Mouse (Mus musculus) liver, postnatal 0 days (tissue): ENCODE results near the gene Rbm47. TPM values are rescaled to one million over a fixed set of nuclear protein-coding genes. Genes with fewer than 3 reads are reported as not detected.

Experiments used
- ATAC-seq: fragments of 200-750 bp; cut with Nextera tagmentation; 2 replicates; pipeline ENCODE4 v1.8.0; 2017; ENCODE audit warnings: mild to moderate bottlenecking, moderate library complexity
- DNase-seq: peaks from one replicate; pipeline ENCODE4 v3.0.0-alpha.2; 2016
- H3K27ac ChIP-seq: fragments of 300-500 bp; sonication (generic); 2 replicates; pipeline ENCODE4 v1.5.1; 2014; ENCODE audit warnings: antibody characterized with exemption, moderate library complexity, mild to moderate bottlenecking, low read depth
- H3K27me3 ChIP-seq: fragments of 300-500 bp; sonication (generic); 2 replicates; pipeline ENCODE4 v1.6.1; 2014; ENCODE audit warnings: low read length, control low read depth, mixed read lengths; ENCODE audit not compliant: insufficient read depth
- H3K36me3 ChIP-seq: fragments of 300-500 bp; sonication (generic); replicated peaks from 2 replicates; pipeline ENCODE4 v1.6.1; 2014; ENCODE audit warnings: mild to moderate bottlenecking, control low read depth, low read length, moderate library complexity, mixed read lengths; ENCODE audit not compliant: insufficient read depth
- H3K4me1 ChIP-seq: fragments of 300-500 bp; sonication (generic); 2 replicates; pipeline ENCODE4 v1.6.1; 2014; ENCODE audit warnings: antibody characterized with exemption, mild to moderate bottlenecking, control low read depth; ENCODE audit not compliant: insufficient read depth
- H3K4me2 ChIP-seq: fragments of 300-500 bp; sonication (generic); 2 replicates; pipeline ENCODE4 v1.6.1; 2014; ENCODE audit warnings: low read depth, mild to moderate bottlenecking, low read length, moderate library complexity, mixed read lengths
- H3K4me3 ChIP-seq: fragments of 300-500 bp; sonication (generic); 2 replicates; pipeline ENCODE4 v1.5.1; 2014; ENCODE audit warnings: low read depth, low read length
- H3K9ac ChIP-seq: fragments of 300-500 bp; sonication (generic); replicated peaks from 2 replicates; pipeline ENCODE4 v1.6.1; 2014; ENCODE audit warnings: mild to moderate bottlenecking, moderate library complexity
- H3K9me3 ChIP-seq: fragments of 300-500 bp; sonication (generic); 2 replicates; pipeline ENCODE4 v1.6.1; 2016; ENCODE audit warnings: mild to moderate bottlenecking, control low read depth, low read length, mixed read lengths
- CTCF ChIP-seq: sonication (generic); IDR thresholded peaks from 2 replicates; pipeline ENCODE4 v1.5.1; 2016; ENCODE audit warnings: antibody characterized with exemption, low read depth
- EP300 ChIP-seq: IDR thresholded peaks from 2 replicates; pipeline ENCODE4 v1.6.1; 2016; ENCODE audit warnings: antibody characterized with exemption, low read depth, mild to moderate bottlenecking
- WGBS: fragments of 180-500 bp; shearing (Covaris S2); extraction: QIAGEN DNeasy Blood & Tissue Kit; methylation state at CpG from one replicate; pipeline ENCODE4 v1.1.7; 2014; ENCODE audit not compliant: insufficient replicate concordance; 5-methylcytosine and 5-hydroxymethylcytosine counted together
- polyA plus RNA-seq: library from polyadenylated mRNA; unstranded; fragments of >200 nt; fragmentation: Nextera tagmentation; extraction: Ambion mirVana; gene quantifications from 2 replicates; pipeline ENCODE4 v1.2.1, GENCODE M21; 2015

Gene Rbm47
- polyA plus RNA-seq, 1 experiment from 2014 or later: 22.8 TPM

DNA sequence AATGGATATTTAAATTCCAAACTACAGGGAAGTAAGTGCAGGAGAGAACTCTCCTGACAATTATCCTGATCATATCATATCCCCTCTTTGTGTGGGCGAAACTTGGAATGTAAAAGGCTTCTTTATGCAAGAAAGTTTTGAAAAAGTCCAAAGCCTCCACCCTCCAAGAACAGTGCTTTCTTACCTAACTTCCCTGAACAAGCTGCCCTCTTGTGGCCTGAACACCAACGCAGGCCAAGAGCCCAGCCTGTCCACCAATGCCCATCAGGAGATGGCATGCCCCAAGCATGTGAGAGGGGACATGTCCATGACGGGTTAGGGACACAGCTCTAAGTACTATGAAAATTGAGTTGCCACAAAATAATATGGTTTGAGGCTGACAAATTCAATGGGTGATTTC is 71.3 kb downstream of the Rbm47 start:
- Histone ChIP-seq H3K9me3 (no peaks in the 10 kb centered on the region), H3K4me3 (no peak overlapping the region), H3K4me1 (peaks cover 12% of the 10 kb centered on the region), H3K27me3 (no peaks in the 10 kb centered on the region), H3K36me3 (no peaks in the 10 kb centered on the region), H3K4me2 (no peak overlapping the region), H3K9ac (no peak overlapping the region), H3K27ac (no peak overlapping the region)
- ATAC-seq: no peak
- TF ChIP-seq CTCF (peak; percentile 61), EP300 (no peak)
- WGBS: 55% methylated on average over 3 of the region's 3 CpGs
- DNase-seq: no peak

DNA sequence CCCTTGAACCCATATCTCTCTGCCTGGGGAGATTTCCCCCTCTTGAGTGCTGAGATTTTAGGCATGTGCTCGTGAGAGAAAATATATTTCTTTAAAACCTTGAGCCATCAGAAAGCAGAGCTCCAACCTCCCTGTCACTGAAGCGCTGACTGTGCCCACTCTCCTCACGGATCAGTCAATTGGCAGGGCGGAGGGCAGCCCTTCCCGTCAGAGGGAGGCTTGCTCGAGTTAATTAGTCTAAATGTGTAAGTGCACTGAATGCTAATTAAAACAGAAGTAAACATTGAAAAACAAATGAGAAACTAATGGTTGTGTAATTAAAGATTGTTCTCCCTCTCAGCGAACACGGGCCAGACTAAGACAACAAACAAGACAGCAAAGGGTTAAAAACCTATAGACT is 72.6 kb downstream of the Rbm47 start:
- H3K27ac ChIP-seq: no peak overlapping the region
- no peak overlapping the region for H3K4me3 ChIP-seq
- H3K9ac ChIP-seq: no peak overlapping the region
- WGBS: 80% methylated on average over 8 of the region's 8 CpGs
- no peak for ATAC-seq
- H3K4me2 ChIP-seq: no peak overlapping the region
- peaks cover 10% of the 10 kb centered on the region for H3K4me1 ChIP-seq
- no peaks in the 10 kb centered on the region for H3K9me3 ChIP-seq
- TF ChIP-seq EP300 (no peak), CTCF (no peak)
- H3K36me3 ChIP-seq: no peaks in the 10 kb centered on the region
- H3K27me3 ChIP-seq: no peaks in the 10 kb centered on the region
- no peak for DNase-seq

DNA sequence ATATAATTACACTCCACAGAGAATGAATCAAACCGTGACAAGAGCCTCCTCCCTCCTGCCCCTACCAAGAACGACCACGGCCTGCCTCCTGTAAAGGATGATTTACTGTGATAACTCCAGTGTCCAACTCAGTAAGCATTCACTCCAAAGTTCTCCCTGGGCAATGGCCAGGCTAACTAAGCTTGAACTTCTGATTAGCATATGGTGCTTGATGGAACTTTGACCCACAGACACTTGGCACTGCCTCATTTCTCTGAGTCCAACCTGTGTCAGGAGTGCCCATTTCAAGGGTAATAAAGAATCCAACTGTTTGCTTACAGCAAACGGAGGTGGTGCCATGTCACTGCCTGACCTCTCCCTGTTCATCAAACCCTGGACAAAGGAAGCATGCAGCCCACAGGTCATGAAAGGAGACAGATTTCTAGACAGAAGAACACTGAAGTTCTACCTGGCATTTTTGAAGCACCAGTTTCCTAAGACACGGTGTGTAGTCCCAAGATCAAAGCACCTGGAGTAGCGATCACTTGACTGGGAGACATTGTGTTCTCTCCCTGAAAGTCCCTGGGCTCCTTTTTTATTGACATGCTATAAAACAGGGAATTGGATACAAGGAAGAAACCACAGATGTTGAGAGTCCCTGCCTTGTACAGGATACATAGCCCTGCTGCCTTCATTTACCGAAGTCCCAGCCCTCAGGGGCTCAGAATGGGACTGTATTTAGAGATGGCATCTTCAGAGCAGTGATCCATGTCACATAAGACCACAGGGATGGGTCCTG is 74.6 kb downstream of the Rbm47 start:
- no peak for TF ChIP-seq CTCF
- TF ChIP-seq EP300: no peak
- no peaks in the 10 kb centered on the region for H3K9me3 ChIP-seq
- no peak overlapping the region for H3K9ac ChIP-seq
- H3K4me1 ChIP-seq: peaks cover 5% of the 10 kb centered on the region
- H3K4me2 ChIP-seq: no peak overlapping the region
- no peaks in the 10 kb centered on the region for H3K36me3 ChIP-seq
- H3K4me3 ChIP-seq: no peak overlapping the region
- DNase-seq: no peak
- H3K27ac ChIP-seq: peak overlapping the region; percentile 1; the same call in 1 of the 2 replicates
- WGBS: 57% methylated on average over 7 of the region's 7 CpGs
- H3K27me3 ChIP-seq: no peaks in the 10 kb centered on the region
- ATAC-seq: peak; percentile 67

DNA sequence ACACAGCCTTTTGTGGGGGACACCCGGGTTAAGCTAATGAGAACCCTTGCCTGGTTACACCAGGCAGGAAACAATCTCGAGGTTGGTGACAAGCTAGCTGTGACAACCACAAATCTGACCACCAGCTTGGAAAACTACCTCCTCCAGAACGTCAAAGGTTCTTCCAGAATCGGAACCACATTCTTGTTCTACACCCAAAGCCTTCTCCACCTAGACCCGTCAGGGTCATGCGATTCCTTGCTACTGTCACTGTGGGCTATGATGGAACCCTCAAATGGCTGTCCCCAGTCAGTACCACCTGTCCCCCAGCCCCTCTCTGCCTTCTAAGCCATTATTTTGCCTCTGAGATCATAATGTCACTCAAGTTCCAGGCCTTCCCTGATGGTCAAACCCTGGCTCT is 76.8 kb downstream of the Rbm47 start:
- Histone ChIP-seq H3K9me3 (no peaks in the 10 kb centered on the region), H3K9ac (no peak overlapping the region), H3K36me3 (no peaks in the 10 kb centered on the region), H3K27me3 (no peaks in the 10 kb centered on the region), H3K4me2 (no peak overlapping the region), H3K4me1 (peaks cover 5% of the 10 kb centered on the region), H3K4me3 (no peak overlapping the region), H3K27ac (no peak overlapping the region)
- ATAC-seq (no peak), DNase-seq (no peak)
- TF ChIP-seq EP300 (no peak), CTCF (no peak)
- WGBS: 68% methylated on average over 6 of the region's 6 CpGs

DNA sequence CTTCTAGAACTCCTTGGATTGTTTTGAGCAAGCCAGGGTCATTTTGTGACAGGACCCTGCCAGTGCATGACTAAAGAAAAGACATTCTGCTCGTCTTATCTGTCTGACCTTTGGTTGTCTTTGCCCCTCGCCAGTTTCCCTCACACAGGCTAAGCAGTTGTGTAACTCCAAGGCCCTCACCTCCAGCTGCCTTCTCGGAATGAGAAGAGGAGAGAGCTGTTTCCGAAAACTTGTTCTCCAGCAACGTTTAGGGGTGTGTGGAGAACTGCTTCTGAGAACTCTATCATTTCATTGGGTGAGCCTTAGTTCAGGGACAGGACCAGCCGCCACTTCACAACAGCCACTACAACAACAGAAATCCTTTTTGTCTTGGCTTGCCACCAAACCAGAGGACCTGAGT is 77.8 kb downstream of the Rbm47 start:
- no peak for DNase-seq
- TF ChIP-seq CTCF (no peak), EP300 (no peak)

DNA sequence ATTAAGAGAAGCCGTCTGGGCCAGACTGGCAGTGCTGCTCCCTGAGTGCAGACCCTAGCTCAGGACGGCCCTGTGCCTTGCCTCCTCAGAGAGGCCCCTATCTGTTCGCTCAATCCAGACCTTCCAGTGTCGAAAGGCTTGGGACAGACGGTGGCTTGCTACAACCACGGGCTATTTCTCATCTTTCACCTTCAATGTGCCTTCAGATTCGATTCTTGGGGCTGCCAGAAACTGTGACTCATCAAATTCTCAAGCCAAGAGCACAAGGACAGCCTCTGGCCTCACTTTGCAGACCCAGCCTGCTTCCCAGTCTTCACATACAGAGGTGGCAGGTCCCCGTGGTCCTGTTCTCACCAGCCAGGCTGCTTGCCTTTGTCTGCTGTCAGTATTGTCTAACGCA is 82.9 kb downstream of the Rbm47 start:
- TF ChIP-seq CTCF: no peak
- no peak for TF ChIP-seq EP300
- ATAC-seq (peak; percentile 27; the same call in 1 of the 2 replicates), DNase-seq (no peak)
- Histone ChIP-seq H3K9ac (no peak overlapping the region; the same call in 1 of the 2 replicates), H3K4me1 (peaks cover 29% of the 10 kb centered on the region), H3K27ac (peak overlapping the region; percentile 39; the same call in 1 of the 2 replicates), H3K9me3 (no peaks in the 10 kb centered on the region), H3K36me3 (no peaks in the 10 kb centered on the region), H3K4me3 (no peak overlapping the region), H3K4me2 (no peak overlapping the region), H3K27me3 (no peaks in the 10 kb centered on the region)
- WGBS: 27% methylated on average over 9 of the region's 9 CpGs

More for the DNA sequence above, 77.8 kb downstream of the Rbm47 start:
- no peak for ATAC-seq
- H3K9ac ChIP-seq: no peak overlapping the region
- 48% methylated on average over 6 of the region's 6 CpGs for WGBS
- no peaks in the 10 kb centered on the region for H3K9me3 ChIP-seq
- no peak overlapping the region for H3K4me3 ChIP-seq
- H3K4me1 ChIP-seq: peaks cover 10% of the 10 kb centered on the region
- no peak overlapping the region for H3K27ac ChIP-seq
- no peaks in the 10 kb centered on the region for H3K36me3 ChIP-seq
- H3K4me2 ChIP-seq: no peak overlapping the region
- no peaks in the 10 kb centered on the region for H3K27me3 ChIP-seq
